Mouse (Mus musculus) liver, adult (tissue): ENCODE data around the gene Dhps.

Experiments used
- GATA4 ChIP-seq: IDR thresholded peaks from 2 replicates; pipeline ENCODE4 v1.6.1; 2014; ENCODE audit warnings: mild to moderate bottlenecking, low read length; ENCODE audit not compliant: insufficient replicate concordance

Gene Dhps

GRCm38 (mm10) chr8:85071514-85072281 is at the start of gene Dhps:
Gene Dhps (plus strand): TSS chr8:85071757.
- TF ChIP-seq GATA4 = no peak; the same call in 1 of the 2 replicates

GRCm38 (mm10) chr8:85023846-85024245 is 47.7 kb upstream of the Dhps start:
- TF ChIP-seq GATA4 = no peak

GRCm38 (mm10) chr8:85025098-85025932 is 46.2 kb upstream of the Dhps start, which contains the start of gene Asna1:
Gene Asna1 (minus strand): TSS chr8:85025281.
- no peak for TF ChIP-seq GATA4

GRCm38 (mm10) chr8:85026670-85027515 is 44.7 kb upstream of the Dhps start, which contains the start of gene Trir:
Gene Trir (plus strand): TSS chr8:85026823.
- TF ChIP-seq GATA4 = peak; percentile 45; the same call in 1 of the 2 replicates

- TF ChIP-seq GATA4 = no peak
Measured at GRCm38 (mm10) chr8:85027516-85027855, 44.1 kb upstream of the Dhps start.

GRCm38 (mm10) chr8:85027922-85028321 is 43.6 kb upstream of the Dhps start:
- TF ChIP-seq GATA4 = no peak

GRCm38 (mm10) chr8:85029271-85029670 is 42.3 kb upstream of the Dhps start:
- no peak for TF ChIP-seq GATA4

- no peak for TF ChIP-seq GATA4
Measured at GRCm38 (mm10) chr8:85032622-85033311, 38.8 kb upstream of the Dhps start.

GRCm38 (mm10) chr8:85033867-85034266 is 37.7 kb upstream of the Dhps start:
- TF ChIP-seq GATA4 = no peak

GRCm38 (mm10) chr8:85034764-85035163 is 36.8 kb upstream of the Dhps start:
- TF ChIP-seq GATA4 = no peak

GRCm38 (mm10) chr8:85035165-85035727 is 36.3 kb upstream of the Dhps start:
- TF ChIP-seq GATA4 = no peak

- TF ChIP-seq GATA4 = no peak
Measured at GRCm38 (mm10) chr8:85035728-85036310, 35.7 kb upstream of the Dhps start.

GRCm38 (mm10) chr8:85036381-85036717 is 35.2 kb upstream of the Dhps start:
- TF ChIP-seq GATA4 = no peak
